Mouse (Mus musculus) liver, postnatal 0 days (tissue): Measurements from ENCODE around the gene Zfp599. TPM values are rescaled to one million over a fixed set of nuclear protein-coding genes. Genes with fewer than 3 reads are reported as not detected.

Experiments
- ATAC-seq: fragments of 200-750 bp; cut with Nextera tagmentation; 2 replicates; pipeline ENCODE4 v1.8.0; 2017; ENCODE audit warnings: mild to moderate bottlenecking, moderate library complexity
- DNase-seq: peaks from one replicate; pipeline ENCODE4 v3.0.0-alpha.2; 2016
- H3K27ac ChIP-seq: fragments of 300-500 bp; sonication (generic); 2 replicates; pipeline ENCODE4 v1.5.1; 2014; ENCODE audit warnings: antibody characterized with exemption, moderate library complexity, mild to moderate bottlenecking, low read depth
- H3K27me3 ChIP-seq: fragments of 300-500 bp; sonication (generic); 2 replicates; pipeline ENCODE4 v1.6.1; 2014; ENCODE audit warnings: low read length, control low read depth, mixed read lengths; ENCODE audit not compliant: insufficient read depth
- H3K36me3 ChIP-seq: fragments of 300-500 bp; sonication (generic); replicated peaks from 2 replicates; pipeline ENCODE4 v1.6.1; 2014; ENCODE audit warnings: mild to moderate bottlenecking, control low read depth, low read length, moderate library complexity, mixed read lengths; ENCODE audit not compliant: insufficient read depth
- H3K4me1 ChIP-seq: fragments of 300-500 bp; sonication (generic); 2 replicates; pipeline ENCODE4 v1.6.1; 2014; ENCODE audit warnings: antibody characterized with exemption, mild to moderate bottlenecking, control low read depth; ENCODE audit not compliant: insufficient read depth
- H3K4me2 ChIP-seq: fragments of 300-500 bp; sonication (generic); 2 replicates; pipeline ENCODE4 v1.6.1; 2014; ENCODE audit warnings: low read depth, mild to moderate bottlenecking, low read length, moderate library complexity, mixed read lengths
- H3K4me3 ChIP-seq: fragments of 300-500 bp; sonication (generic); 2 replicates; pipeline ENCODE4 v1.5.1; 2014; ENCODE audit warnings: low read depth, low read length
- H3K9ac ChIP-seq: fragments of 300-500 bp; sonication (generic); replicated peaks from 2 replicates; pipeline ENCODE4 v1.6.1; 2014; ENCODE audit warnings: mild to moderate bottlenecking, moderate library complexity
- H3K9me3 ChIP-seq: fragments of 300-500 bp; sonication (generic); 2 replicates; pipeline ENCODE4 v1.6.1; 2016; ENCODE audit warnings: mild to moderate bottlenecking, control low read depth, low read length, mixed read lengths
- CTCF ChIP-seq: sonication (generic); IDR thresholded peaks from 2 replicates; pipeline ENCODE4 v1.5.1; 2016; ENCODE audit warnings: antibody characterized with exemption, low read depth
- EP300 ChIP-seq: IDR thresholded peaks from 2 replicates; pipeline ENCODE4 v1.6.1; 2016; ENCODE audit warnings: antibody characterized with exemption, low read depth, mild to moderate bottlenecking
- whole genome bisulfite sequencing: fragments of 180-500 bp; shearing (Covaris S2); extraction: QIAGEN DNeasy Blood & Tissue Kit; methylation state at CpG from one replicate; pipeline ENCODE4 v1.1.7; 2014; ENCODE audit not compliant: insufficient replicate concordance; 5-methylcytosine and 5-hydroxymethylcytosine counted together
- polyA plus RNA-seq: library from polyadenylated mRNA; unstranded; fragments of >200 nt; fragmentation: Nextera tagmentation; extraction: Ambion mirVana; gene quantifications from 2 replicates; pipeline ENCODE4 v1.2.1, GENCODE M21; 2015

Zfp599 gene
- polyA plus RNA-seq, 1 experiment from 2014 or later = 0.99 TPM

DNA sequence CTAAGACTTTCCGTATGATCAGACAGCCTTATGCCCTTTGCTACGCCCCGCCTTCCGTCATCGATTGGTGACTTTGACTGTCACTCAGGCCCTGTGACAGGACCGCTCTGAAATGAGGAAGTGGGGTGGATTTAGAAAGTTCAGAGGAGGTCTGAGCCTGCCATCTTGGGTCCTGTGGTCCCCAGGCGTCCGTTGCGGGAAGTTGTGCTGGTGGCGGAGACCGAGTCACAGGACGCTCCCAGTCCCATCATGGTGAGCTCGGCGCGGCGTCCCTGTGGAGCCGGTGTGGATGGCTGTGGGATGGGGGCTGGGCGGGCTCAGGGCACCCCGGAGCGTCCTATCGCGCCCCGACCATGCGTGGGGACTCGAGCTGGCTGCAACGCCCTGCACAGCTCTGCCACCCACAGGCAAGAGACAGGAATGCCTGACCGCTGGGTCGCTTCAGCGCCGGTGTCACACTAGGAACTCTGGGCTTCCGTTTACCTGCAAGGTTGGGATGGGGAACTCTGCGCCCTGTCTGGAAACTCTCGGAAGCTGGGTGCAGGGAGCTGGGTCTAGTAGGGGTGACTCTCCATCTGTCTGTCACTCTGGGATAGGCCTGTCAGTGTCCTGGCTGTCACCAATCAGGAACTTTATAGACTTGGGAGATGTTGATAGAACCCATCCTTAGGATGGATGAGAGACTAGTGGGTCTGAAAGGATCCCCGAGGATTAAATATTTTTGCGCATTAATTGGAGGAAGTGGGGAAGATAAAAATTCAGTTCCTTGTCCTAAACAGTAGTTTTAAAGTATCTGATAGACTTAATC, 33.9 kb downstream of the Zfp599 start, which contains the start of gene Zfp809:
Gene Zfp809, plus strand, starts transcription at position 134 of the 808 bp plus-strand sequence.
- H3K4me2 ChIP-seq = peak within 1 kb of the TSS; percentile 72
- peak within 1 kb of the TSS; percentile 77 for H3K4me3 ChIP-seq
- peak; percentile 98 for DNase-seq
- TF ChIP-seq CTCF (peak; percentile 92), EP300 (peak; percentile 6; the same call in 1 of the 2 replicates)
- no peaks in the 10 kb centered on the region for H3K9me3 ChIP-seq
- H3K4me1 ChIP-seq = peaks cover 9% of the 10 kb centered on the region; the same call in 1 of the 2 replicates
- H3K27ac ChIP-seq = peak within 1 kb of the TSS; percentile 94
- ATAC-seq = peak; percentile 99
- H3K9ac ChIP-seq = peak within 1 kb of the TSS; percentile 71
- no peaks in the 10 kb centered on the region for H3K36me3 ChIP-seq
- 2% methylated on average over 35 of the region's 35 CpGs for WGBS
- no peaks in the 10 kb centered on the region for H3K27me3 ChIP-seq

DNA sequence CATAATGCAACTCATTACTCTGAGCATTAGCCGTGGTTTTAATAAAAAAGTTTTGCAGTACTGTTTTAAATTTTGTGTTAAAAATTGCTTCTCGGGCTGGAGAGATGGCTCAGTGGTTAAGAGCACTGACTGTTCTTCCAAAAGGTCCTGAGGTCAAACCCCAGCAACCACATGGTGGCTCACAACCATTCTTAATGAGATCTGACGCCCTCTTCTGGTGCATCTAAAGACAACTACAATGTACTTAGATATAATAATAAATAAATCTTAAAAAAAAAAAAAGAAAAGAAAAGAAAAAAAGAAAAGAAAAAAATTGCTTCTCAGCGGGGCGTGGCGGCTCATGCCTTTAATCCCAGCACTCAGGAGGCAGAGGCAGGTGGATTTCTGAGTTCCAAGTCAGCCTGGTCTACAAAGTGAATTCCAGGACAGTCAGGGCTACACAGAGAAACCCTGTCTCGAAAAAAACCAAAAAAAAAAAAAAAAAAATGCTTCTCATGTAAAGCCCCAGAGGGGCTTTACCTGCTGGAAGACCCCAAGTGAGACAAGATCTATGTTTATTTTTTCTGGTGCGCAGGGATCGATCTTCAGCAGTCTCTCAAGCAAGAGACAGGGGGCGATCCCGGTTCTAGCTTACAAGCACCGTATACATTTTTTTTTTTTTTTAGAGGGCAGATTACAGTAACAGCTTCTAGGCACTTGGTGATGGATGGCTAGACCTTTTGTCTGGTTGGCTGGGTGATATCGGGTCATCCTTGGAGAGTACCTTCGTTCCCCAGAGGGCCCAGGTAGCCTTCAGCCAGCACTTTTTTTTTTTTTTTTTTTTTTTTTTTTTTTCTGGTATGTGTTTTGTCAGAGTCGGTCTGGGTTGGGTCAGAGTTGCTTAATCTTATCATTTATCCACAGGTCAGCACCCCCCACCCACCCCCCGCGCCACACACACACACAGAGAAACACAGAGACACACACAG, 34.9 kb downstream of the Zfp599 start:
- Histone ChIP-seq H3K27me3 (no peaks in the 10 kb centered on the region), H3K27ac (peak overlapping the region; percentile 94), H3K9ac (peak overlapping the region; percentile 71), H3K9me3 (no peaks in the 10 kb centered on the region), H3K4me3 (peak overlapping the region; percentile 77), H3K4me2 (peak overlapping the region; percentile 72), H3K4me1 (peaks cover 9% of the 10 kb centered on the region; the same call in 1 of the 2 replicates), H3K36me3 (no peaks in the 10 kb centered on the region)
- peak; percentile 44 for DNase-seq
- 22% methylated on average over 17 of the region's 17 CpGs for WGBS
- TF ChIP-seq CTCF (peak; percentile 41), EP300 (no peak)
- peak; percentile 53 for ATAC-seq

DNA sequence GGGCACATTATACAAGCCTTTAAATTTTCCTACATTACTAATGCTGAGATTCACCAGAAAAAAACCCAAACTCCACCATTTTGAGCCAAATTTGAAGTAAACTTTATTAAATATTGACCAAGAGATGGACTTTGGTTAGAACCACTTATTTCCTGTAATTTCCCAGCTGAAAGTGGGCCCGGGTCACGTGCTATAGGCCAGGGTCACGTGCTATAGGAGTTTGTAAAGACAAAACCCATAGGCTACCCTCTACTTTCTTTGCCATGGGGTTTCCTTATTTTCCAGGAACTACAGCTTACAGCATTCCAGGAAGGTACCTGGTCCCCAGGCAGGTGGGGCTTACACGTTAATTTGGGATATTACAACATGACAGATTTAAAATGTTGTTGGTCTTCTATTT, 35.6 kb downstream of the Zfp599 start:
- no peak overlapping the region for H3K27ac ChIP-seq
- WGBS = 86% methylated on average over 4 of the region's 4 CpGs

DNA sequence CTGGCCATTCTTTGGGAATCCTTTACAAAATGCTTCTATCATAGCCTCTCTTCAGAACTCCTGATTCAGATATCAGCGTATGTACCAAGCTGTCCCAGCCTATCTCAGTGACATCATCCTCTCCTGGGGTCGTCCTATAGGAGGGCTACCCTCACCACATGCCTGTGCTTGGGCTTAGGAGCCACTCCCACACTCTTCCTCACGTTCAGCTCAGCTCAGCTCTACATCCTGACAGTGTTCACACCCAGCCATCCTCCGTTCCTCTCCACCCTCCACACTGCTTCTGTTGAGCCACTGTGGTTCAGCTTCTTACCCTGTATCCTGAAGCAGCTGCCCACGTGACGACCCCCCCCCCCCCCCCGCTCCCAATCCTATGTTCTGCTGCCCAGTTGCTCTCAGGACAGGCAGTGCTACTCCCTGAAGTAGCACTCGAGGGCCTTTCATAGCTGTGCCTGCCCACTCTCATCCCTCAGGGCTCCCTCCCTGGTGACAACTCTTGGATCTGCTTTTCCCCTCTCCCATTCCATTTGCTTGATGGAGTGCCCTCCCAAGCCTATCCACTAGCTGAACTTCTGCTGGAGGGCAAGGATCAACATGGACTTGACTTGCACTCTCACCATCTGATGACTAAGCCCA, 41.7 kb downstream of the Zfp599 start:
- ATAC-seq (no peak), DNase-seq (no peak)
- no peak overlapping the region for H3K9ac ChIP-seq
- 50% methylated on average over 8 of the region's 8 CpGs for WGBS
- no peaks in the 10 kb centered on the region for H3K36me3 ChIP-seq
- H3K27ac ChIP-seq = no peak overlapping the region
- H3K4me1 ChIP-seq = no peaks in the 10 kb centered on the region
- H3K27me3 ChIP-seq = no peaks in the 10 kb centered on the region
- H3K4me3 ChIP-seq = no peak overlapping the region
- TF ChIP-seq EP300 (no peak), CTCF (no peak)
- no peaks in the 10 kb centered on the region for H3K9me3 ChIP-seq
- H3K4me2 ChIP-seq = no peak overlapping the region

More for the DNA sequence above, 35.6 kb downstream of the Zfp599 start:
- ATAC-seq (no peak), DNase-seq (no peak)
- Histone ChIP-seq H3K4me1 (peaks cover 9% of the 10 kb centered on the region; the same call in 1 of the 2 replicates), H3K4me3 (no peak overlapping the region), H3K4me2 (no peak overlapping the region), H3K27me3 (no peaks in the 10 kb centered on the region), H3K9ac (no peak overlapping the region), H3K9me3 (no peaks in the 10 kb centered on the region), H3K36me3 (no peaks in the 10 kb centered on the region)
- no peak for TF ChIP-seq EP300
- TF ChIP-seq CTCF = no peak

DNA sequence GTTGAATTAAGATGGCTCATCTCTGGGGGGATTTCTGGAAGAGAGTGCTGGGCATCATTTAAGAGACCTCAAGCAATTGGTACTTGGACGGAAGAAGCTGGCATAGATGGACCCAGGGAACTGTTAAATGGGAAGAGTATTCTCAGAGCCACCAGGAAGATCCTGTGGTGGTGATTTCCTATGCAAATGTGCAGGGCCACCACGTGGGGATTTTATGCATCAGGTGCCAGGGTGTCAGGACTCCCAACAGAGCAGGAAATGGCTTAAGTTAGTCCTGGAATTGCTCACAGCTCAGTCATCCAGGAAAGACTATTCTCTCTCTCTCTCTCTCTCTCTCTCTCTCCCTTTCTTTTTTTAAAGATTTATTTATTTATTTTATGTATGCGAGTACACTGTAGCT, 43.0 kb downstream of the Zfp599 start:
- TF ChIP-seq CTCF (no peak), EP300 (no peak)
- ATAC-seq (no peak), DNase-seq (no peak)
- Histone ChIP-seq H3K36me3 (no peaks in the 10 kb centered on the region), H3K27me3 (no peaks in the 10 kb centered on the region), H3K4me2 (no peak overlapping the region), H3K27ac (no peak overlapping the region), H3K9ac (no peak overlapping the region), H3K4me1 (no peaks in the 10 kb centered on the region), H3K9me3 (no peaks in the 10 kb centered on the region), H3K4me3 (no peak overlapping the region)
- WGBS = 46% methylated on average over 3 of the region's 3 CpGs

DNA sequence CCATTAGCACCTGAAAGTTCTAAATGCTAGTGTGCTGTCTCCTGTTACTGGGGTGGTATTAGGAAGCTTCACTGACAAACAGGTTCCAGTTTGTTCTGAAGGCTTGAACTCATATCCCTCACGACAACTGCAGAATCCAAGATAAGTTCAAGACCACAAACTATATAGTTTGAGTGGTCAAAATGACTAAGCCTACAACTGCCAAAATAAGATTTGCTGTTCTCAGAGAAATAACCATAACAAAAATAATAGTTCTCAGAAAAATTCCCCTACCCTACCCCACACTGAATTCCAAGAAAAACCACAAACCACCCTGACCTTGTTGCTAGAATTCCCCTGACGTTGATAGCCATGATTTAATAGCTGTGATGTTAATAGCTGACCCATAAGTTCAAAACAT, 45.1 kb downstream of the Zfp599 start:
- Histone ChIP-seq H3K4me3 (no peak overlapping the region), H3K36me3 (no peaks in the 10 kb centered on the region), H3K9me3 (no peaks in the 10 kb centered on the region), H3K9ac (no peak overlapping the region), H3K4me2 (no peak overlapping the region), H3K27ac (no peak overlapping the region), H3K4me1 (no peaks in the 10 kb centered on the region), H3K27me3 (no peaks in the 10 kb centered on the region)
- no peak for ATAC-seq
- TF ChIP-seq EP300 = no peak
- TF ChIP-seq CTCF = no peak
- 60% methylated on average over 2 of the region's 2 CpGs for WGBS
- DNase-seq = no peak
